Mouse (Mus musculus) G1E-ER4 (cell line): ENCODE data around the gene Sh3bgrl3. TPM values are rescaled to one million over a fixed set of nuclear protein-coding genes. Genes with fewer than 3 reads are reported as not detected.

Experiments
- GATA1 ChIP-seq: IDR thresholded peaks from one replicate; pipeline ENCODE4 v1.8.0; 2012; ENCODE audit warnings: low read length, inconsistent platforms
- polyA plus RNA-seq: library from polyadenylated mRNA; stranded (reverse); fragments of >175 nt; gene quantifications from 2 replicates; pipeline ENCODE4 v1.2.3, GENCODE M21; 2012

The Sh3bgrl3 gene
- polyA plus RNA-seq, 1 experiment: 86.9 TPM

- no peak for TF ChIP-seq GATA1
Observed at GRCm38 (mm10) chr4:134098628-134099027, 30.0 kb downstream of the Sh3bgrl3 start.

GRCm38 (mm10) chr4:134097015-134097608 is 31.5 kb downstream of the Sh3bgrl3 start:
- no peak for TF ChIP-seq GATA1

- TF ChIP-seq GATA1: no peak
Observed at GRCm38 (mm10) chr4:134096120-134096519, 32.5 kb downstream of the Sh3bgrl3 start.

GRCm38 (mm10) chr4:134094923-134095547 is 33.6 kb downstream of the Sh3bgrl3 start, which contains the start of gene Cd52:
Gene Cd52 (minus strand): TSS chr4:134095082.
- TF ChIP-seq GATA1: no peak

GRCm38 (mm10) chr4:134094004-134094564 is 34.5 kb downstream of the Sh3bgrl3 start:
- no peak for TF ChIP-seq GATA1

- no peak for TF ChIP-seq GATA1
Observed at GRCm38 (mm10) chr4:134092382-134093288, 36.0 kb downstream of the Sh3bgrl3 start.

GRCm38 (mm10) chr4:134091225-134091529 is 37.4 kb downstream of the Sh3bgrl3 start:
- TF ChIP-seq GATA1: no peak

GRCm38 (mm10) chr4:134090521-134091224 is 37.9 kb downstream of the Sh3bgrl3 start:
- no peak for TF ChIP-seq GATA1

GRCm38 (mm10) chr4:134089029-134089428 is 39.6 kb downstream of the Sh3bgrl3 start:
- no peak for TF ChIP-seq GATA1

- TF ChIP-seq GATA1: no peak
Observed at GRCm38 (mm10) chr4:134087412-134087811, 41.2 kb downstream of the Sh3bgrl3 start.

GRCm38 (mm10) chr4:134084999-134085398 is 43.6 kb downstream of the Sh3bgrl3 start:
- TF ChIP-seq GATA1: no peak

GRCm38 (mm10) chr4:134082460-134082859 is 46.1 kb downstream of the Sh3bgrl3 start:
- no peak for TF ChIP-seq GATA1

GRCm38 (mm10) chr4:134081730-134082386 is 46.7 kb downstream of the Sh3bgrl3 start:
- no peak for TF ChIP-seq GATA1

GRCm38 (mm10) chr4:134080674-134081073 is 47.9 kb downstream of the Sh3bgrl3 start:
- TF ChIP-seq GATA1: no peak

- TF ChIP-seq GATA1: no peak
Observed at GRCm38 (mm10) chr4:134078694-134079093, 49.9 kb downstream of the Sh3bgrl3 start.

Other genes with a start within 250 kb of the Sh3bgrl3 start
- 2.4 and 3.7 TPM in 2 replicates for gene Rps6ka1, start 241.0 kb downstream of the Sh3bgrl3 start, polyA plus RNA-seq
- gene Hmgn2, start 160.1 kb downstream of the Sh3bgrl3 start, polyA plus RNA-seq: 641 and 793 TPM in 2 replicates
- gene Dhdds, start 127.9 kb downstream of the Sh3bgrl3 start, polyA plus RNA-seq: 24.0 and 27.2 TPM in 2 replicates
- gene Lin28a, start 109.9 kb downstream of the Sh3bgrl3 start, polyA plus RNA-seq: not detected in 2 replicates
- gene Zfp683, start 75.0 kb downstream of the Sh3bgrl3 start, polyA plus RNA-seq: not detected in 2 replicates
- gene Crybg2, start 68.0 kb downstream of the Sh3bgrl3 start, polyA plus RNA-seq: 0.13 TPM in 2 replicates
- 0.18 TPM in 1 of 2 replicates, not detected in the other for gene Cd52, start 33.7 kb downstream of the Sh3bgrl3 start, polyA plus RNA-seq
- gene Ubxn11, start 26.2 kb downstream of the Sh3bgrl3 start, polyA plus RNA-seq: 6.2 and 11.1 TPM in 2 replicates
- 35.7 and 85.6 TPM in 2 replicates for gene Cep85, start 58.3 kb upstream of the Sh3bgrl3 start, polyA plus RNA-seq
- gene Gm7534, start 74.2 kb upstream of the Sh3bgrl3 start, polyA plus RNA-seq: not detected in 2 replicates
- not detected in 2 replicates for gene Catsper4, start 98.6 kb upstream of the Sh3bgrl3 start, polyA plus RNA-seq
- not detected in 2 replicates for gene Cnksr1, start 109.6 kb upstream of the Sh3bgrl3 start, polyA plus RNA-seq
- gene E130218I03Rik, start 114.9 kb upstream of the Sh3bgrl3 start, polyA plus RNA-seq: 0.05 TPM in 1 of 2 replicates, not detected in the other
- gene Zfp593, start 116.8 kb upstream of the Sh3bgrl3 start, polyA plus RNA-seq: 58.7 and 64.4 TPM in 2 replicates
- gene Gm30191, start 118.1 kb upstream of the Sh3bgrl3 start, polyA plus RNA-seq: not detected in 2 replicates
- not detected in 2 replicates for gene Grrp1, start 125.3 kb upstream of the Sh3bgrl3 start, polyA plus RNA-seq
- 4.3 and 4.6 TPM in 2 replicates for gene Pdik1l, start 159.1 kb upstream of the Sh3bgrl3 start, polyA plus RNA-seq
- gene Trim63, start 186.3 kb upstream of the Sh3bgrl3 start, polyA plus RNA-seq: not detected in 2 replicates
- 0.25 and 0.57 TPM in 2 replicates for gene Slc30a2, start 214.4 kb upstream of the Sh3bgrl3 start, polyA plus RNA-seq